Mouse (Mus musculus) hindbrain, embryonic 14.5 days (tissue): ENCODE measurements at regions not wholly inside any gene's neighbourhood (a gene's known extent, or its start where the extent isn't known, plus 50 kb on each side); places are given as distances from the start of the nearest gene placed in this dataset.

Experiments used
- ATAC-seq: fragments of 200-750 bp; cut with Nextera tagmentation; 2 replicates; pipeline ENCODE4 v1.8.0; 2017; ENCODE audit warnings: moderate number of reproducible peaks, mild to moderate bottlenecking, moderate TSS enrichment, moderate library complexity; ENCODE audit not compliant: low FRiP score
- DNase-seq: peaks from one replicate; pipeline ENCODE4 v3.0.0-alpha.2; 2015; ENCODE audit warnings: low spot score
- H3K27ac ChIP-seq: fragments of 300-500 bp; sonication (generic); 2 replicates; pipeline ENCODE4 v1.5.1; 2014; ENCODE audit warnings: mild to moderate bottlenecking, moderate library complexity
- H3K27me3 ChIP-seq: fragments of 300-500 bp; sonication (generic); 2 replicates; pipeline ENCODE4 v1.6.1; 2014; ENCODE audit warnings: mild to moderate bottlenecking, low read length, mixed read lengths; ENCODE audit not compliant: control insufficient read depth, insufficient read depth
- H3K36me3 ChIP-seq: fragments of 300-500 bp; sonication (generic); replicated peaks from 2 replicates; pipeline ENCODE4 v1.6.1; 2014; ENCODE audit not compliant: control insufficient read depth, insufficient read depth
- H3K4me1 ChIP-seq: fragments of 300-500 bp; sonication (generic); replicated peaks from 2 replicates; pipeline ENCODE4 v1.6.1; 2014; ENCODE audit warnings: antibody characterized with exemption, low read length, mixed read lengths; ENCODE audit not compliant: control insufficient read depth, insufficient read depth
- H3K4me2 ChIP-seq: fragments of 300-500 bp; sonication (generic); replicated peaks from 2 replicates; pipeline ENCODE4 v1.6.1; 2014; ENCODE audit warnings: mild to moderate bottlenecking, moderate library complexity
- H3K4me3 ChIP-seq: fragments of 300-500 bp; sonication (generic); replicated peaks from 2 replicates; pipeline ENCODE4 v1.5.1; 2014; ENCODE audit warnings: mild to moderate bottlenecking, low read length
- H3K9ac ChIP-seq: fragments of 300-500 bp; sonication (generic); 2 replicates; pipeline ENCODE4 v1.6.1; 2014
- H3K9me3 ChIP-seq: fragments of 300-500 bp; sonication (generic); 2 replicates; pipeline ENCODE4 v1.6.1; 2016; ENCODE audit warnings: low read length; ENCODE audit not compliant: control insufficient read depth
- WGBS: fragments of 180-500 bp; shearing (Covaris S2); extraction: QIAGEN DNeasy Blood & Tissue Kit; methylation state at CpG from one replicate; pipeline ENCODE4 v1.1.7; 2014; 5-methylcytosine and 5-hydroxymethylcytosine counted together

GRCm38 (mm10) chr7:68975956-68976355 lies 226.9 kb upstream of the Arrdc4 start:
- Histone ChIP-seq H3K9me3 (no peaks in the 10 kb centered on the region), H3K27ac (no peak overlapping the region), H3K27me3 (no peaks in the 10 kb centered on the region), H3K9ac (no peak overlapping the region), H3K4me1 (no peaks in the 10 kb centered on the region), H3K36me3 (no peaks in the 10 kb centered on the region), H3K4me3 (no peak overlapping the region), H3K4me2 (no peak overlapping the region)
- DNase-seq (no peak), ATAC-seq (no peak)
- WGBS: 39% methylated on average over 5 of the region's 5 CpGs

- Histone ChIP-seq H3K9me3 (no peaks in the 10 kb centered on the region), H3K27me3 (no peaks in the 10 kb centered on the region), H3K4me1 (no peaks in the 10 kb centered on the region), H3K36me3 (no peaks in the 10 kb centered on the region), H3K27ac (no peak overlapping the region), H3K4me2 (no peak overlapping the region), H3K4me3 (no peak overlapping the region), H3K9ac (no peak overlapping the region)
- no peak for ATAC-seq
- no peak for DNase-seq
- WGBS: 73% methylated on average over 2 of the region's 2 CpGs
Measured at GRCm38 (mm10) chr7:68975580-68975894, 226.5 kb upstream of the Arrdc4 start.

GRCm38 (mm10) chr7:68974761-68975579 lies 225.9 kb upstream of the Arrdc4 start:
- WGBS: 78% methylated on average over 8 of the region's 8 CpGs
- Histone ChIP-seq H3K36me3 (no peaks in the 10 kb centered on the region), H3K27ac (no peak overlapping the region), H3K4me3 (no peak overlapping the region), H3K9ac (no peak overlapping the region), H3K9me3 (no peaks in the 10 kb centered on the region), H3K4me2 (no peak overlapping the region), H3K27me3 (no peaks in the 10 kb centered on the region), H3K4me1 (no peaks in the 10 kb centered on the region)
- ATAC-seq (no peak), DNase-seq (no peak)

- ATAC-seq (no peak), DNase-seq (no peak)
- Histone ChIP-seq H3K27me3 (no peaks in the 10 kb centered on the region), H3K4me1 (no peaks in the 10 kb centered on the region), H3K9me3 (no peaks in the 10 kb centered on the region), H3K27ac (no peak overlapping the region), H3K4me3 (no peak overlapping the region), H3K36me3 (no peaks in the 10 kb centered on the region), H3K4me2 (no peak overlapping the region), H3K9ac (no peak overlapping the region)
- 29% methylated on average over 6 of the region's 6 CpGs for WGBS
Measured at GRCm38 (mm10) chr7:68945886-68946863, 197.1 kb upstream of the Arrdc4 start.

GRCm38 (mm10) chr7:68930627-68931334 lies 181.7 kb upstream of the Arrdc4 start:
- 64% methylated on average over 14 of the region's 14 CpGs for WGBS

GRCm38 (mm10) chr7:68929669-68930068 lies 180.6 kb upstream of the Arrdc4 start:
- Histone ChIP-seq H3K4me1 (no peaks in the 10 kb centered on the region), H3K4me2 (no peak overlapping the region), H3K9ac (no peak overlapping the region), H3K27me3 (no peaks in the 10 kb centered on the region), H3K27ac (no peak overlapping the region), H3K4me3 (no peak overlapping the region), H3K36me3 (no peaks in the 10 kb centered on the region), H3K9me3 (no peaks in the 10 kb centered on the region)
- no peak for DNase-seq
- WGBS: 86% methylated on average over 4 of the region's 4 CpGs
- ATAC-seq: no peak

More at GRCm38 (mm10) chr7:68930627-68931334, 181.7 kb upstream of the Arrdc4 start:
- Histone ChIP-seq H3K9me3 (no peaks in the 10 kb centered on the region), H3K4me3 (no peak overlapping the region), H3K4me2 (no peak overlapping the region), H3K27ac (no peak overlapping the region), H3K4me1 (no peaks in the 10 kb centered on the region), H3K9ac (no peak overlapping the region), H3K36me3 (no peaks in the 10 kb centered on the region), H3K27me3 (no peaks in the 10 kb centered on the region)
- ATAC-seq: no peak
- no peak for DNase-seq

GRCm38 (mm10) chr7:68925640-68926039 lies 176.6 kb upstream of the Arrdc4 start:
- Histone ChIP-seq H3K36me3 (no peaks in the 10 kb centered on the region), H3K27me3 (no peaks in the 10 kb centered on the region), H3K4me1 (no peaks in the 10 kb centered on the region), H3K9ac (no peak overlapping the region), H3K27ac (no peak overlapping the region), H3K4me3 (no peak overlapping the region), H3K9me3 (no peaks in the 10 kb centered on the region), H3K4me2 (no peak overlapping the region)
- WGBS: 54% methylated on average over 4 of the region's 4 CpGs
- ATAC-seq: no peak
- DNase-seq: no peak

- 89% methylated on average over 9 of the region's 9 CpGs for WGBS
- Histone ChIP-seq H3K9ac (no peak overlapping the region), H3K9me3 (no peaks in the 10 kb centered on the region), H3K4me3 (no peak overlapping the region), H3K4me2 (no peak overlapping the region), H3K27me3 (no peaks in the 10 kb centered on the region), H3K27ac (no peak overlapping the region), H3K36me3 (no peaks in the 10 kb centered on the region), H3K4me1 (no peaks in the 10 kb centered on the region)
- ATAC-seq (no peak), DNase-seq (no peak)
Measured at GRCm38 (mm10) chr7:68918632-68919435, 169.8 kb upstream of the Arrdc4 start.
